Mouse (Mus musculus) midbrain, embryonic 10.5 days (tissue): ENCODE measurements around the gene Ogn. TPM values are rescaled to one million over a fixed set of nuclear protein-coding genes. Genes with fewer than 3 reads are reported as not detected.

Source experiments
- DNase-seq: peaks from one replicate; pipeline ENCODE4 v3.0.0-alpha.2; 2017; ENCODE audit warnings: low spot score
- H3K27ac ChIP-seq: fragments of 300-500 bp; sonication (generic); replicated peaks from 2 replicates; pipeline ENCODE4 v1.5.1; 2016; ENCODE audit warnings: mild to moderate bottlenecking
- H3K27me3 ChIP-seq: fragments of 300-500 bp; sonication (generic); 2 replicates; pipeline ENCODE4 v1.6.1; 2016; ENCODE audit warnings: low read depth, mild to moderate bottlenecking; ENCODE audit not compliant: poor library complexity, severe bottlenecking
- H3K36me3 ChIP-seq: fragments of 300-500 bp; sonication (generic); 2 replicates; pipeline ENCODE4 v1.6.1; 2016; ENCODE audit warnings: mild to moderate bottlenecking, moderate library complexity
- H3K4me1 ChIP-seq: fragments of 300-500 bp; sonication (generic); 2 replicates; pipeline ENCODE4 v1.6.1; 2016
- H3K4me3 ChIP-seq: fragments of 300-500 bp; sonication (generic); 2 replicates; pipeline ENCODE4 v1.5.1; 2016; ENCODE audit warnings: mild to moderate bottlenecking, moderate library complexity
- H3K9me3 ChIP-seq: fragments of 300-500 bp; sonication (generic); replicated peaks from 2 replicates; pipeline ENCODE4 v1.6.1; 2016; ENCODE audit warnings: mild to moderate bottlenecking
- WGBS: fragments of 180-500 bp; shearing (Covaris S2); methylation state at CpG from one replicate; pipeline ENCODE4 v1.1.7; 2016; 5-methylcytosine and 5-hydroxymethylcytosine counted together
- polyA plus RNA-seq: library from polyadenylated mRNA; unstranded; fragments of >200 nt; fragmentation: Nextera tagmentation; extraction: Ambion mirVana; gene quantifications from 2 replicates; pipeline ENCODE4 v1.2.1, GENCODE M21; 2016

The Ogn gene
- polyA plus RNA-seq, 1 experiment from 2014 or later = 1.8 TPM

- no peaks in the 10 kb centered on the region for H3K27me3 ChIP-seq
- DNase-seq = no peak
- no peak overlapping the region for H3K27ac ChIP-seq
- WGBS = 89% methylated on average over 4 of the region's 4 CpGs
- H3K4me1 ChIP-seq = no peaks in the 10 kb centered on the region
- H3K9me3 ChIP-seq = no peaks in the 10 kb centered on the region
- no peak overlapping the region for H3K4me3 ChIP-seq
- no peaks in the 10 kb centered on the region for H3K36me3 ChIP-seq
These were observed 910 bp downstream of the Ogn start for GRCm38 (mm10) chr13:49608589-49609322.

DNA sequence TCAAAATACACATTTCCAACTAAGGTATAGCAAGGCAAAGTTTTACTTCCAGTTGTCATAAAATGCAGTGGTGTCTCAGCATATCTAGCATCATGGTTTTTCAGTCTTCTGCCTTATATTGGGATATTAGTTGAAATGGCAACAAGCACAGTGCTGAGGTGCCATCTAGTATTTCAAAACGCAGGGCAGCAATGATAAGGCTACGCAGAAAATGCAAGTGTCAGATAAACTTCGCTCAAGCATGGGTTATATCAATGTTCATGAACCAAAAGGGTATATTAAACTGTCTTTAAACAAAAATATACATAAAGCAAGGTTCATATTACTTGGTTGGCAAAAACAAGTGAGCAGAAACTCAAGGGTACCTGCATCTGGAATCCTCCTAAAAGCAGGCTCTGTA is 9.2 kb downstream of the Ogn start:
- no peaks in the 10 kb centered on the region for H3K9me3 ChIP-seq
- no peaks in the 10 kb centered on the region for H3K36me3 ChIP-seq
- H3K27ac ChIP-seq = no peak overlapping the region
- no peaks in the 10 kb centered on the region for H3K27me3 ChIP-seq
- 94% methylated on average over 3 of the region's 3 CpGs for WGBS
- DNase-seq = no peak
- no peak overlapping the region for H3K4me3 ChIP-seq
- H3K4me1 ChIP-seq = no peaks in the 10 kb centered on the region

- H3K27ac ChIP-seq = no peak overlapping the region
- no peak overlapping the region for H3K4me3 ChIP-seq
- H3K9me3 ChIP-seq = no peaks in the 10 kb centered on the region
- no peaks in the 10 kb centered on the region for H3K4me1 ChIP-seq
- H3K27me3 ChIP-seq = no peaks in the 10 kb centered on the region
- no peaks in the 10 kb centered on the region for H3K36me3 ChIP-seq
- no peak for DNase-seq
These were observed 10.5 kb downstream of the Ogn start for GRCm38 (mm10) chr13:49618365-49618764.

DNA sequence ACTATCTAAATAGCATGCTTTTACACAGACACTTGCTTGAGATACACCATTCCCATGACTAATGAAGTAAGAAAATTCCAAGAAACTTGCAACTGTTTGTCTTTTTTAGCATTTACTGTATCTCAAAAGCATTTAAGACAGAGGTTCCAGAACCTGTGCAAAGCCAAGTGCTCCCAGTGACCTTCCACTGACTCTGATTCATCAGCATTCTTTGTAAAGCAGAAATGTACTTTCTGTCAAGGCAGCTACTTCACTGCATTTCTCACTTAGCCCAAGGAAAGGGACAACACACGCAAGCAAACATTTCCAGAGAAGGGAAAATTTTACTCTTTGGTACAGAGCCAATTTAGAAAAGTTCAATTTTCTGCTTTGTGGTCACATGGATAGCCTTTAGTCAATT is 15.4 kb downstream of the Ogn start:
- Histone ChIP-seq H3K4me1 (no peaks in the 10 kb centered on the region), H3K36me3 (no peaks in the 10 kb centered on the region), H3K27me3 (no peaks in the 10 kb centered on the region), H3K27ac (no peak overlapping the region), H3K4me3 (no peak overlapping the region), H3K9me3 (no peaks in the 10 kb centered on the region)
- 95% methylated on average over 1 of the region's 1 CpGs for WGBS
- no peak for DNase-seq

DNA sequence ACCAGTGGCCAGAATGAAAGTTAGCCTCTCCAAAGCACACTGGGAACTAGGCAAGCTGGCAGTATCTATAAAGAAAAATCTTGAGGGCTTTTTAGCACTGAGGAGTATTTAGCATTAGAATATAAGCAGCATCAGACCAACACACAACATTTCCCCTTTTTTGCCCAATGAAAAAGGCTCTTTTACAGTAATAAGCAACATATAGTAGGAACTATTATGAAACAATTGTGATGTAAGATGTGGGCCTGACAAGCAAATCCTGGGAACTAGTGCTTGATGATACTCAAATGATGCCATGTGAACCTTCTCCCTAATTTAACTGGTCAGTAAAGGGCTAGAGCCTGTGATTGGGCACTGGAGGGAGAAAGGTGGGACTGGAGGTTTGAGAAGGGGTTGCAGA is 20.3 kb downstream of the Ogn start:
- H3K4me3 ChIP-seq = no peak overlapping the region
- H3K9me3 ChIP-seq = no peaks in the 10 kb centered on the region
- no peak for DNase-seq
- no peaks in the 10 kb centered on the region for H3K27me3 ChIP-seq
- 0 out of 2 replicates have a peak, but pooled peaks cover 4% of the 10 kb centered on the region for H3K36me3 ChIP-seq
- no peaks in the 10 kb centered on the region for H3K4me1 ChIP-seq
- no peak overlapping the region for H3K27ac ChIP-seq

GRCm38 (mm10) chr13:49629076-49629475 is 21.2 kb downstream of the Ogn start:
- no peak overlapping the region for H3K4me3 ChIP-seq
- no peak overlapping the region for H3K27ac ChIP-seq
- DNase-seq = no peak
- H3K27me3 ChIP-seq = no peaks in the 10 kb centered on the region
- 0 out of 2 replicates have a peak, but pooled peaks cover 4% of the 10 kb centered on the region for H3K36me3 ChIP-seq
- 89% methylated on average over 2 of the region's 2 CpGs for WGBS
- H3K9me3 ChIP-seq = no peaks in the 10 kb centered on the region
- no peaks in the 10 kb centered on the region for H3K4me1 ChIP-seq

- Histone ChIP-seq H3K4me3 (no peak overlapping the region), H3K9me3 (no peaks in the 10 kb centered on the region), H3K36me3 (peaks cover 19% of the 10 kb centered on the region), H3K4me1 (no peaks in the 10 kb centered on the region), H3K27ac (no peak overlapping the region), H3K27me3 (no peaks in the 10 kb centered on the region)
- WGBS = 97% methylated on average over 2 of the region's 2 CpGs
- no peak for DNase-seq
These were observed 32.1 kb downstream of the Ogn start for GRCm38 (mm10) chr13:49639965-49640364.

GRCm38 (mm10) chr13:49642650-49643049 is 34.8 kb downstream of the Ogn start:
- no peak overlapping the region for H3K4me3 ChIP-seq
- no peak overlapping the region for H3K27ac ChIP-seq
- H3K27me3 ChIP-seq = no peaks in the 10 kb centered on the region
- WGBS = 86% methylated on average over 6 of the region's 6 CpGs
- no peaks in the 10 kb centered on the region for H3K4me1 ChIP-seq
- DNase-seq = no peak
- no peaks in the 10 kb centered on the region for H3K9me3 ChIP-seq
- peaks cover 12% of the 10 kb centered on the region; the same call in 1 of the 2 replicates for H3K36me3 ChIP-seq

DNA sequence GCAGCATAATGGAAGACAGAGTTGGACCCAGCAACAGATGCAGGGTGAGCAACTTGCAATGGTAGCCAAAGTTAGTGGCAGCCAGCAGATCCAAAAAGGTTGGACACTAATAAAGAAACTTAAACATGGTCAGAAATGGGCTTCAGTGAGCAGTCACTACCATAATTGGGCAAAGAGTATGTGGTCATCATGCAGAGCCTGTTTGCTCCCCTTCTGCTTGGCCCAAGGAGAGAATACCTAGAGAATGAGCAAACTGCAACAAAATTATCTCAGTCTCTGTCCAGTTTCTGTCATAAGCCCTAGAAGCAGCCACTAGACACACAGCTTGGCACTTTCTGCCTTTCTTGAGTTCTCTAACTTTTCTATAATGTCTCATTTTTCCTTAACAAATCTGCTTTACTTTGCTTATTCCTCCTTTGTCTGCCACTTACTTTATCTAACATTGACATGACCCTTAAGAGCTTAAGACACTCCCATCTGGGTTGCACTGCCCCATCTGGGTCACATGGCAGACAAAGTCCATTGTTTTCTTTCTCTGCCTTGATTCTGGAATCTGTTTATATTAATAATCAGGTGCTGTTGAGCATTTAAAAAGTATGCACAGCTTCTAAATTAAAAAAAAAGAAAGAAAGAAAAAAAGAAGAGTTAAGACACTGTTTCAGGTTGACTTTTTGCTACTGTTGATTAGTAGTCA is 36.0 kb downstream of the Ogn start:
- DNase-seq = no peak
- no peaks in the 10 kb centered on the region for H3K4me1 ChIP-seq
- H3K36me3 ChIP-seq = peaks cover 12% of the 10 kb centered on the region; the same call in 1 of the 2 replicates
- H3K4me3 ChIP-seq = no peak overlapping the region
- H3K9me3 ChIP-seq = no peaks in the 10 kb centered on the region
- H3K27ac ChIP-seq = no peak overlapping the region
- no peaks in the 10 kb centered on the region for H3K27me3 ChIP-seq

- Histone ChIP-seq H3K36me3 (peaks cover 6% of the 10 kb centered on the region; the same call in 1 of the 2 replicates), H3K4me1 (no peaks in the 10 kb centered on the region), H3K4me3 (no peak overlapping the region), H3K9me3 (no peaks in the 10 kb centered on the region), H3K27me3 (no peaks in the 10 kb centered on the region), H3K27ac (no peak overlapping the region)
- WGBS = 88% methylated on average over 2 of the region's 2 CpGs
- no peak for DNase-seq
These were observed 37.1 kb downstream of the Ogn start for GRCm38 (mm10) chr13:49644731-49645529.

- no peaks in the 10 kb centered on the region for H3K4me1 ChIP-seq
- no peak overlapping the region for H3K4me3 ChIP-seq
- no peak overlapping the region for H3K27ac ChIP-seq
- no peak for DNase-seq
- no peaks in the 10 kb centered on the region for H3K9me3 ChIP-seq
- WGBS = 83% methylated on average over 1 of the region's 1 CpGs
- peaks cover 4% of the 10 kb centered on the region; the same call in 1 of the 2 replicates for H3K36me3 ChIP-seq
- no peaks in the 10 kb centered on the region for H3K27me3 ChIP-seq
These were observed 38.2 kb downstream of the Ogn start for GRCm38 (mm10) chr13:49646019-49646418.

DNA sequence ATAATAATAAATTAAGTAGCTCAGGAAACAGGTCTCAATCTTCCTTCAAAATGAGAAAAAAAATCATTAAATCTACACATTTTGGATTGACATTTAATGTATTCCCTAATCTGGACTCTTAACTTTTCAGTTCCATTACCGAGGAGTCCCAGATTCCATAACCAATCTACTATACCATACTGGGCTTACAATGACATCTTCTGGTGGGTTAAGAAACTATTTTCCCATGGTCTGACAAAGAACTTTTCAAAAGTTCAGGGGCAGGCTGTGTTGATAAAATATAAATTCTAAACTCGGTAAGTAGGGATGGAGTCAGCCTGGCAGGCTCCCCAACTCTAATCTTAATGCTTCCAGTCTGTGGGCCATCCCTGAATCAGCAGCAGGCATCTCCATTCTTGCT is 43.3 kb downstream of the Ogn start:
- no peaks in the 10 kb centered on the region for H3K27me3 ChIP-seq
- 59% methylated on average over 2 of the region's 2 CpGs for WGBS
- no peak for DNase-seq
- H3K4me1 ChIP-seq = peaks cover 20% of the 10 kb centered on the region
- no peak overlapping the region for H3K27ac ChIP-seq
- peaks cover 11% of the 10 kb centered on the region for H3K36me3 ChIP-seq
- H3K9me3 ChIP-seq = no peaks in the 10 kb centered on the region
- peak overlapping the region; percentile 85 for H3K4me3 ChIP-seq
